Mouse (Mus musculus): ENCODE results near the gene Tmem239. TPM values are rescaled to one million over a fixed set of nuclear protein-coding genes. Genes with fewer than 3 reads are reported as not detected.
"Not testable (repeated sequence)": the region's sequence is repeated elsewhere in the genome, so short reads cannot be mapped to it uniquely, and the experiment has no call there.

Tmem239 gene
- total RNA-seq (2022), result not detected

DNA sequence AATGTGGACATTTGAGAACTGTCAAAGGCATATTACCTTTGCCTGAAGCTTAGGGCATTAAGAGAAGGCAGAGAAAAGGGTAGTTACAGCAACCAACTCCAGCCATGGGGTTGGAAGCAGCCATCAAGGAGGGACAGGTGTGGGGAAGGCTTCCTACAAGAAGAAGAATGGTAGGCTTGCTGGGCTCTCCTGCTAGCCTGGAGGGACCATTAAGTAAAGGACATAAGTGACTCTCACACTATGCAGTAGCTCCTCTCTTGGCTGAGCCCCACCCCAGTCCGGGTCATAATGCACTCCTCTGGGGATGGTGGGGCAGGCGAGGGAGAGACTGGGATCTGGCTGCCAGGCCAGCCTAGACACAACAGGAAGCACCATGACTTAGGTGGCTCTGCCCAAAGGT, at the start of gene Tmem239:
Gene Tmem239 (plus strand): TSS at position 301 of the 400 bp plus-strand sequence.
- no peak for DNase-seq (ENCODE audit: low spot score in 2 of 2)

DNA sequence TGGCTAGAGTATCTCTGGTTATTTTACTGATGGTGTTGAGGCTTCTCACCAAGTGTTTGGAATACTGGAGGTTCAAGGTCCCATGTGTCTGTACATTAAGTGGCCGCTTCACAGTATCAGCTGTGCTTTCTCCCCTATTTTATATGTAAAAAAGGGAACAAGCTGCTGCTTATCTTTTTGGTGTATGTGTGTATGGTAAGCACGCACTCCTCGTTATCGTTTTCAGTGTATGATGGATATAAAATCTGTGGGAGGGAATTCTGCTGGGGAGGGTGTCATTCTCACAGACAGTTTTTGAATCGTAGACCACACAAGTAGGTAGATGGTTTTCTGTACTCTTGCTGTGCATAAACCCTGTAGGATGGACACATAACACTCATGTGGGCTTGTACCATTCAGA, 48.7 kb upstream of the Tmem239 start:
- no peak for DNase-seq (ENCODE audit: low spot score in 2 of 2)

DNA sequence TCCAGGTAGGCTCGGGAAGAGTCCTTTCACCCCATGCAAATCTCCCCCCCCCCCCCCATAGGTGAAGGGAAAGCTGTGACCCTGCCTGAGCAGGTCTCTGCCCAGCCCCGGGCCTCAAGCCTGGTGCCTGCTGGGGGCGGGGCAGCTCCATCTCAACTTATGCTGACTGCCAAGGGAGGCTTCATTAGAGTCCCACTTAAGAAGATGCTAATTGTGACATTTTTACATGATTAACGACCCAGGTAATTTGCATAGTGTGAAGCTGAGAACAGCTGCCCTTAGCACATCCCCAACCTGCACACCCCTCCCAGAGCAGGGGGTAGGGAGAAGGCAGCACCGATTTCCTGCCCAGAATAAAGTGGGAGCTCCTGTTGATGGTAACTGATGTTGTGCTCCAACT, 47.4 kb upstream of the Tmem239 start:
- DNase-seq (ENCODE audit: low spot score in 2 of 2), result no peak

DNA sequence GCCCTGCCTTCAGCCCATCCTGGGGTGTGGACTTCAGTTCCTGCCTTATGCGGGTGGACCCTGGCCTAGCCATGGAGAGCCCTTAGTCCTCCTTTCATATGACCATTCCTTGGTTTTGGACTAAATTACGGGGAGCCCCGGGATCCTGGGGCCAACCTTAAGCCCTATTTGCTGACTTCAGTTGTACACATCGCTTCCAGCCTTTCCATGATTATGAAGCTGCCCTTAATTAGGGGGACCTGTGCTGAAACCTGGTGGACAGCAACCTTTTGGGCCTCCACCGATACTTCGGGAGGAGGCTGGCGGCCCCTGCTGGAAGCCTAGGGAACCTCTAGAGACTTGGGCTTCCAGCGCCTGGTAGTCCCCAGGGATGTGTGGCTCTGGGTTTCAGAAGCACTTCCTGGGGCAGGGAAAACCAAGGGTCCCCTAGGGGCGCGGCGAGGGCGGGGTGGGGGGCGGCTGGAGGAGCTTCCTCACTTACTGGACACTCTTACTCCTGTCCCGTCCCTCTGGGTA, 43.7 kb upstream of the Tmem239 start:
- DNase-seq (ENCODE audit: low spot score in 2 of 2), result peak in 1 of 2 experiments; percentile 35

DNA sequence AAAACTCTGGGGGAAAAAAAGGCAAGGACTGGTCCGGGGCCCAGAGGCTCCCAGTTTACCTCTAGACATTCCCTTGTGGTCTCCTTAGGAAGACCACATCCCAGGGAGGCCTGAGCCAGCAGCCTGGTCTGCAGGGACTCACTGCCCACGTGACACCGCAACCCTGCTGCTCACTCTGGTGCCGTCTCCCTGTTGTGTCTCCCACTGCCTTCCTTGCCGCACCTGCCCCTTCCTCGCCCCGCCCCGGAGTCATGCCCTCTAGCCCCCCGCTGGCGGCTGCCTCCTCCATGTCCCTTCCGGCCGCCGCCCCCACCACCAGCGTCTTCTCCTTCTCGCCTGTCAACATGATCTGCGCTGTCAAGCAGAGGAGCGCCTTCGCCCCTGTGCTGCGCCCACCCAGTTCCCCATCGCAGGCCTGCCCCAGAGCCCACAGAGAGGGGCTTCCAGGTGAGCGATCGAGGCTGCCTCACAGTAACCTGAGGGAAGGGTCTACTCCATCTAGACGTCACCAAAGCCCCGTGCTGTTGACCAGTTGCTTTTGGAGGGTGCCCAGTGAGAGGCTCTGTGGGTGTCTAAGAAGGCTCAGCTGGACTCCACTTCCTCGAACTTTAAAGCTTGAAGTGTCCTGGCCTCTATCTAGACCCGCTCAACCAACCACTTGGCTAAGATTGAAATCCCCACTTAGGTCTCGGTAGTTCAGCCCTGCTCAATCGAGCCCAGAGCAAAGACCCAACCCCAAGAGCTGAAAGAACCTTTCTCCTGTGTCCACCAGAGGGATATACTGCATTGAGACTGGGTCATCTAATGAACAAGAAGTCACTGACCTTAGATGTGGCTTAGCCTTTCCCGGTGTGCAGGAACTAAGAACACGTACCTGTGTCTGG, 40.8 kb upstream of the Tmem239 start:
- no peak for DNase-seq (ENCODE audit: low spot score in 2 of 2)

DNA sequence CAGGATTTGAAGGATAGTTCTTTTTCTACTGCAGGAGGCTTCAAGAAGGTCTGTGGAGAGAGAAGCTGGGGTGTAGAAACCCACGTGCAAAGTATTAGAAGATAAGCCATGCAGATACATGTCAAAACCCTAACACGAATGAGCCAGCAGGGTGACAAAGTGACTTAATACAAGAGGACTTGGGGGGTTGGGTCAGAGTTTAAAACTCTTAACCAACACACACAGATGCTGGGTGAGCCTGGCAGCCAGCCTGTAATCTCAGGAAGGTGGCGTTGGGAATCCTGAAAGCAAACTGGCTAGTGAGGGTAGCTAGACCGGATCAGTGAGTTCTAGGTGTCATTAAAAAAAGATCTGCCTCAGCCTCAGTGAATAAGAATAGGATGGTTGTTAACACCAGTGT, 38.9 kb upstream of the Tmem239 start:
- no peak for DNase-seq (ENCODE audit: low spot score in 2 of 2)

DNA sequence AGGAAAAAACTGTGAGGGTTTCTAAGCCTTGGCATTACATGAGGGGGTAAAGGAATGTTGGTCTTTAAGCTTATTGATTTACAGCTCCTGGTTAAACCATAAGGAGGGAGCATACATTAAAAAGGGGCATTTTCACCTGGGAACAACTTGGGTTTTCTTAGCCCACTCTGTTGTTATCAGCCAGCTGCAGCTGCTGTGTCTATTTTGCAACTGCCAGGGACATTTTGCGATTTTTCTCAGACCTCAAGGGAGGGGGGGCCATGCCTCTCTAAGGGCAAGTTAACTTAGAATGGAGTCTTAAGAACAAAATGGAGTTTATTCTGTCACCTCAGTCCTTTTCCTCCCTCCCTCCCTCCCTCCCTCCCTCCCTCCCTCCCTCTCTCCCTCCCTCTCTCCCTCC, 33.3 kb upstream of the Tmem239 start:
- DNase-seq (ENCODE audit: low spot score in 2 of 2), result not testable (repeated sequence)

DNA sequence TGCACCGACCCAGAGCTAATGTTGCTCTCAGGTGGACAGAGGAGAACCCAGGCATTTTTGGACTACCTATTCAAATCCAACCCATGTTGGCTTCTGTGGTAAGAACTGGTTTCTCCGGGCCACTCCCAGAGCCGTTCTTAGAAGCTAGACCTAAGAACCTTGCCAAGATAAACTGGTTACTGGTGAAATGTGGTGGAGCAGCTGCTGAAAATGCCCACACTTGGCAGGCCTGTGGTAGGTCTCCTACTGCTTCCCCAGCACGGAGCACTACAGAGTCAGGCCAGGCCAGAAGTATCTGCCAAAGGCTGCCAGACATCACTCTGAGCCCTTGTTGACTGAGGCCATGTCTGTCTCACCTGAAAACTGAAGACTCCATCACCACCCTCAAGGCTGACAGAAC, 31.3 kb upstream of the Tmem239 start:
- no peak for DNase-seq (ENCODE audit: low spot score in 2 of 2)

DNA sequence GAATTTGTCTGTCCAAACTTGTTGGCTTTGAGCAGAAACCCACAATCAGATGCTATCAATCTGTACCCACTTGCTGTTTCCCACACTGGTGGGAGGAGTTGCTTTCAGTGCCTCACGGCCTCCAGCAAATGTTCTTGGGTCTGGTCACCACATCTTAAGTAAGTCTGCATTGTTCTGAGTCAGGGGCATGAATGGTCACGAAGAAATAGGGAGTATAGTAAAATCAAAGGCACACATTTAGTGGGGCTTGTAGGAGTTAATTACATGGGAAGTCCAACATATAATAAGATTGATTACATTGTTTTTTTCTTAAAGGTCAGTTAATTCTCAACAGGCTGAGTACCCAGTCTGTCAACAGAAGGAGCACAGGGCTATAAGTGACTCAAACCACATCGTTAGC, 23.1 kb upstream of the Tmem239 start:
- no peak for DNase-seq (ENCODE audit: low spot score in 2 of 2)

DNA sequence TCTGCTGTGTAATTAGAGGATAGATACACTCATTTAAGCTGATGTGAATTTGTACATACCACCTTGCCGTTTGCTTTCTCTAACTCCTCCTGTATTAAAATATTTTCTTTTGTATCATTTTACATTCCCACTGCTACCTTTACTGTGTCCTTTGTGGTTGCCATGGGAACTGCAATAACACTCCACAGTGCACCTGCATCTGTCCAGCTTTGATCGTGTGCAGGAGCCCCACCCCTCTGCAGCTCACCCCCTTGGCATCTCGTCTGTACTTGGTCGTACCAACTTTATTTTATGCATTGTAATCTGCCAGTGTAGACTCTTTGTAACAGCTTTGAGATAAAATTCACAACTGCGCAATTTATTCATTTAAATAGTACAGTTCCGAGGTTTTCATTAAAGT, 22.4 kb upstream of the Tmem239 start:
- no peak for DNase-seq (ENCODE audit: low spot score in 2 of 2)

DNA sequence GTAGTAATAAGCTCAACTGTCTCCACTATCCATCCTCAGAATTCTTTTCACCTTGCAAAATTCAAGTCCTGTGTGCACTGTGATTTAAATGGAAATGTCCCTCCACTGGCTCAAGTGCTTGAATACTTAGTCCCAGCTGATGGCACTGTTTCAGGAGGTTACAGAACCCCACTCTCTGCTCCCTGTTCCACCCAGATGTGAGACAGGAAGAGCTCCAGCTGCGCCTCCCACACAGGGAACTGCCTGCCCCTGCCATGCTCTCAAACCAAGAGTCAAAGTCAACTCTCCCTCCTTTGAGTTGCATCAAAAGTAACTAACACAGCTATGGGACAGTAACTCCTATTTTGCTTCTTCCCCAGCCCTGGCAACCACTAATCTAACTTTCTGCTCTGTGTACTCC, 20.1 kb upstream of the Tmem239 start:
- DNase-seq (ENCODE audit: low spot score in 2 of 2), result no peak

DNA sequence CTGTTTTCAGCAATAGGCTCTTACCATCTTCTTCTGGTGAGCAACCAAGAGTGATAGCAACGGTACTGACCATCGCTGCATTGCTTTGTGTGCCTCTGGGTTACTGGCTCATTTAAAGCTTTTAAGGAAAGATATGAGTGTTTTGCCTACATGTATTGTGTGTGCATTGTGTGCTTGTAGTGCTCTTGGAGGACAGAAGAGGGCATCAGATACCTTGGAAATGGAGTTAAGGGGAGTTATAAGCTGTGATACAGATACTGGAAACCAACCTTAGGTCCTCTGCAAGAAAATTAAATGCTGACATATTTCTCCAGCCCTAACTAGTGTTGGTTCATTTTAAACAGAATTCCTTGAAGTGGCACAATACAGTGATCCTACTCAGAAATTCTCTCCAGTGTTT, 17.5 kb upstream of the Tmem239 start:
- no peak for DNase-seq (ENCODE audit: low spot score in 2 of 2)

DNA sequence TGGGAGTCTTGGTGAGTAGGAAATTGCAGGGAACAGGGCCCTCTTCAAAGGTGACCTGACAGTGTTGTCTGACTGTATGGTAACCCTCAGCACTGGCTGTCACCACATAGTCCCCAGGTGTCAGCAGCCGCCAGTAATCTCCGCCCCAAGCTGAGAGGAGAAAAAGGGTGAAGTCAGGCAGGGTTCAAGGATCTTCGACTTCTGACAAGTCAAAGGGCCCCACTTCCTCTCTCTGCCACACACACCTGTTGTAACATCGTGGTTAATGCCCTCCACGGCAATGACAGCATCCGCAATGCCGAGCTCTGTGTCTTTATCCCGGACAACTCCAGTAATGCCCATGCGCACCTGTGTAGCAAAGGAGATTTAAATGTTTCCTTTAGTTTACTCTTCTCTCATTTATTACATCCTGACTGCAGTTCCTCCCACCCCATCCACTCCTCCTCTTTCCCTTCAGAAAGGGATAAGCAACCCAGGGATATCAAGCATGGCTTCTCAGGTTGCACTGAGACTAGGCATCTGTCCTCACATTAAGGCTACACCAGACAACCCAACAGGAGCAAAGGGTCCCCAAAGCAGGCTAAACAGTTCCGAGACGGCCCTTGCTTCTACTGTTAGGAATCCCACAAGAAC, 15.2 kb upstream of the Tmem239 start:
- DNase-seq (ENCODE audit: low spot score in 2 of 2), result no peak

DNA sequence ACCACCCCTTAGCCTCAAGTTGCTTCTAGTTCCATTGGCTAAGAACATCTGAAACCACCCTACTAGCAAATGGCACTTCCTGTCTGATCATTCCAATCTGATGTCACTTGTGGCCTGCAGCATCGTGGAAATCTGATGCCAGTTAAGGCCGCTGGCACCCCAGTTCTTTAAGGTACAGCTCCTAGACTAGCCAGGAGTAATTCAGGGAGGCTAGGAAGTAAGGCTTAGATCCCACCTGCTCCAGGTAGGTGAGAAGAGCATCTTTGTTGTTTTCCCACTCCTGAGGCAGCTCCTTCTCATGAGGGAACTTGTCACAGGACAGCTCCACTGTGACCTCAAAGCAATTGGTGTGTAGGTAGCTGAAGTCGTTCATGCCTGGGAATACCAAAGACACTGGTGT, 13.4 kb upstream of the Tmem239 start:
- no peak for DNase-seq (ENCODE audit: low spot score in 2 of 2)

DNA sequence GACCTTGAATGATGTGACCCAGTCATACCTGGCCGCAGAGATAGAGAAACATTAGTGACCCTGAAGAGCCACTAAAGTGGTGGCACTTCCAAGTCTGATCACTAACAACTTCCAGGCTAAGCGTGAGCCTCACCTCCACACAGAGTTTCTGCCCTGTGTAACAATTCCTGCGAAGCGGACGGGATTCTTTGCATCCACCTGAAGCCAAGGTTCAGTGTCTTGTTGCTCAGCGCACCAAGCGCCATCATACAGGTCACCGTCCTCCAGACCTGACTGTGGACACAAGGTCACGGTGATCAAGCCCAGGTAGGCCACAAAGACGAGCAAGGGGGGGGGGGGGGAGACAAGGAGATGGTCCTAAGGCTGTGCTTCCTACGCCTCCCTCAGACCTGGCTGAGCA, 10.6 kb upstream of the Tmem239 start:
- no peak for DNase-seq (ENCODE audit: low spot score in 2 of 2)

DNA sequence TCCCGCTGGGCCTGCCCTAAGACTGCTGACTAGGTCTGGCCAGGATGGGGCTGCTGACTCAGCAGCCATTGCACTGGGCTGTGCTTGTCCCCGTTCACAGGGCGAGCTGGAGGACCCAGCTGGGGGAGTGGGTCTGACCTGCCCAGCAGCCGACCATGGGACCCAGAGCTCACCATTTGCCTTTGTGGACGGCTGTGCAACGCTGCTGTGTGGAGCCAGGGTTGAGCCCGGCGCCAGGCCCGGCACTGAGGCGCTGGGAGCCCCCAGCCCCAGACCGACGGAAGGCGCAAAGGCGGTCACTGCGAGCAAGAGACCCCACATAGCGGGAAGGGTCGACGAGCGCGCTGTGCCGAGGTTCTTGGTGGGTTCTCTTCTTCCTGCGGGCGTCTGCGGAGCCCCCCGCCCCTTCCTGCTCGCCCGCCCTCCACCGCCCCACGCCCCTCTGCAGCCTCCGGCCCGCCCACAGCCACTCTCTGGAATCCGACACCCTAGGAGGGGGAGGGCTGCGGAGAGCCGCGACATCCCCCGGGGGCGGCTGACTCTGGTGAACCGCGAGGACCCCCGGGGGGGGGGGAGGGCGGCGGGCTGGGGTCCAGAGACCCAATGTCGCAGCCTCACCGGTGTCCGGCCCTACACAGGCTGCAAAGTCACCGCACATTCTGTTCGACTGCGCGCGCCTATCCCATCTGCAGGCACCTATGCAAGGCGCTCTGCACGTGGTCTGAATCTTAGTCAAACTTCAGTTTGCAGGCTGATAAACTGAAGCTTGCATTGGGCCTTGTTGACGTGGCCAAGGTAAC, 8.9 kb upstream of the Tmem239 start, which contains the start of gene Cpxm1:
Gene Cpxm1 (minus strand): TSS at position 389 of the 800 bp plus-strand sequence.
- DNase-seq (ENCODE audit: low spot score in 2 of 2), result no peak

DNA sequence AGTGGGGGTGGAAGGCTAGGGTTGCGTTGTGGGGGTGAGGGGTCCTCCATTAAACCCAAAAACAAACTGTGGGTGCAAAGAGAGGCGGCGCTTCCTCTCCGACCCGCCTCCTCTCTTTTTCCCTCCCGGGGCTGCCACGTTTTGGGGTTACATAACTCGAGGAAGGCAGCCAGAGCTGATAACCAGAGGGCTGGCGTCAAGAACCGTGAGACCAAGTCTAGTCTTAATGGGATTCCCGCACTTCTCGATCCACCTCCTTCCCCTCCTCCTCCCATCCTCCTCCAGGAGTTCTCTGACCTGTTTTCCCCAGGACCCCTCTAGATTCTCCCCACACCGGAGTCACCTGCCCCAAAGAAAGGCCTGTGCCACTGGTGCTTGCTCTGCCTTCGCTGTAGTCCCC, 8.2 kb upstream of the Tmem239 start:
- DNase-seq (ENCODE audit: low spot score in 2 of 2), result no peak

DNA sequence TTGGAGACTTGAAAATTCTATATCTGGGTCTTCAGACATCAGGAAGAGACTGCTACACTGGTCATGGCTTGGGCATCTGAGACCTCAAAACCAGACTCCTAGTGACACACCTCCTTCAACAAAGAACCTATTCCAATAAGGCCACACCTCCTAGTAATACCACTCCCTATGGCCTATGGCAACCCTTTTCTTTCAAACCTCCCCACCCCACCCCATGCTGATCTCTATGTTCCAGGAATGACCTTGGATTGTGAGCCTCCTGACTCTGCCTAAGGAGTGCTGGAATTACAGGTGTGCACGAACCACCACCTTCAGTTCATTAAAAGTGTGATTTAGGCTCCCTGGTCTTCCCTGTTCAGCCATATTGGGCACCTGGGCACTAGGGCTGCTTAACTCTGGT, 6.2 kb upstream of the Tmem239 start:
- no peak for DNase-seq (ENCODE audit: low spot score in 2 of 2)

DNA sequence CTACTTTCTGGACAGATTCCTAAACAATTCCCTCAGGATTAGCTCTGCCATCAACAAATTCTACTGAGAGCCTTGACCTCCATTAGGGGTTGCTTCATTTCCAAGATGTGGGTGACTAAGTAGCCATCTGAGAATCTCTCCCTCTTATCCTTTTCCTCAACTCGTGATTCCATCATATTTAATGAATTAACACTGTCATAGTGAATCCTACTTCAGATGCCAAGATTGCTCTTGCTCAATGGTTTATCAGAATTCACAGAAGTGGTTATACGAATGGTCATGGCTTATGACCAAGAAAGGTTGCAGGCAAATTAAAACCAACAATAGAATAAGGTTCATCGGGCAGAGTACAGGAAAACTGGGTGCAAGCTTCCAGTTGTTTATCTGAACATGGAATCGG, 4.4 kb upstream of the Tmem239 start:
- no peak for DNase-seq (ENCODE audit: low spot score in 2 of 2)

DNA sequence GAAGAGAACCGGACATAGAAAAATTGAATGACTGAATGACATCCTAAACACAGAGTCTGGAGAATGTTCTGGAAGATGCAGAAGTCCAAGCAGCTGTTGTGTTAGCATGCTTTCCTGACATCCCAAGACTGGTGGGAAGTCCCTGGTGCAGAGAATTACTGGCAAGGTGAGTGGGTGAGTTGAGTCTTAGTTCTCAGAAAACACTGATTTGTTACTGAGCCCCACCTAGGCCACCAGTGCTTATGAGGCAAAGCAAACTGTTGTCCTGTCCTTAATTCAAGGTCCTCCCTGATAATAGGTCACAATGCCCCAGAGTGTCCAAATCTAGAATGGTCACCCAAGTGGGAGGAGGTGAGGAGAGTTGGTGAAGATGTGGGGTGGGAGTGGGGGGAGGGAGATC, 1.3 kb upstream of the Tmem239 start, which contains the start of the genes Gm28372 and 1700020A23Rik:
Gene Gm28372 (plus strand): TSS at position 301 of the 400 bp plus-strand sequence.
Gene 1700020A23Rik (plus strand): TSS at position 321 of the 400 bp plus-strand sequence.
- DNase-seq (ENCODE audit: low spot score in 2 of 2), result no peak

DNA sequence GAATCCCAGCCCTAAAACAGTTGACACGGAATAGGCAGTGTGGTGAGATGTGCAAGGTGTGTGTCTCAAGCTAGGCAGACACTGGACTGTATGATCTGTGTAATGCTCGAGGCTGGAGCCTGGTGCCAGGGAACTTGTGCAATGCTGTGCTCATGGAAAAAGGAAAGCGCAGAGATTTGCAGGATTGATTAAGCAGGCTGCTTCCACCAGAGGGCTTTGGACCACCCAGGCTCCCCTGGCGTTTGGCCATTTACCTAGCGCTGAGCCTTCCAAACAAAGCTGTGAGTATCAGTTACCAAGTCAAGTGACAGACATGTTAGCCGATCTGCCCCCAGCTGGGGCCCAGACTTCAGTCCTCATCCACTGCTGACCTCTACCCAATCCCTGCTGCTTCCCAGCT, 1.9 kb downstream of the Tmem239 start:
- no peak for DNase-seq (ENCODE audit: low spot score in 2 of 2)

Measured in layer of hippocampus, adult 8-10 months (tissue).